8 mouse cellular contexts compared by ENCODE assay signal in the genomic region with DNA sequence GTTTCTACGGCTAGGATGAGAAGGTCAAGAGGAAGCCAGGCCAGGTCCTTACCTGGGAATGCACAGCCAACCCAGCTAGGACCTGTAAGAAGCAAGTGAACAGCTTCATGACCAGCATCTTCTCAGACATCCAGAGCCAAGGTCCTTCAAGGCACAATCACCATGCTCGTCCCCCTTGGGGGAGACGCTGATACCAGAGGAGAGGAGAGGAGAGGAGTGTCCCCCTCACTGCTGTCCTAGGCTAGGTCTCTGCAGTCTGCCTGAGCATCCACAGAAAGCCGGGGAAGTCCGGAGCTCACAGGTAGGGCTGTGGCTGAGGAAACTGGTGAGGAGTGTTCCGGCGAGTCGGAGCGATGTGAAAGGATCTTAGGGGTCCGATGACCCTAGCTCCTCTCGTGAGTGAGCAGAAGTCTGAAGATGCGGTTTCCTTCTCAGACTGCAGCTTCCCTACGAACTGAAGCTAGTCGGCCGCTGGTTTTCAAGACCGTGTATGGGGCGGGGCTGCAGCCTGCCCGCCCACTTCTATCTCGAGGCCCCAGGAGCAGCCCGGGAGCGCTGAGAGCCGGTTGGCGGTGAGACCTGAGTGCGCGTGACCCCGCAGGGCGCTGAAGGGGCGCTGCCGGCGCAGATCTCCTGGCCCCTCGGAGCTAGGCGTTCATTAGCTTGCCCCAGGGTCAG. TPM values are rescaled to one million over a fixed set of nuclear protein-coding genes. Genes with fewer than 3 reads are reported as not detected.
DNase-seq lines count a peak whose midpoint lies in the region; ATAC-seq and TF ChIP-seq lines count a peak whose summit lies in the region.

No protein-coding gene starts in this region.

- H3K9me3 ChIP-seq in MEL (replicated peaks; ENCODE audit: insufficient read depth, low read length) = no peaks in the 10 kb centered on the region
- H3K9me3 ChIP-seq in hindbrain, embryonic 13.5 days = no peaks in the 10 kb centered on the region
- no peaks in the 10 kb centered on the region for H3K9me3 ChIP-seq in liver, embryonic 12.5 days (replicated peaks)

- TF ChIP-seq RAD21 in MEL (IDR thresholded peaks at IDR 0.05; ENCODE audit: low read depth, low read length) = no peak

- TF ChIP-seq EP300 in MEL (IDR thresholded peaks at IDR 0.05; ENCODE audit: low read depth in 1 of 2, low read length in 2 of 2) = no peak

- 0 out of 2 replicates have a peak, but pooled peaks have one; percentile 31 for ATAC-seq in erythroblast, adult 5-6 weeks (replicated peaks; ENCODE audit: low FRiP score, poor library complexity, severe bottlenecking)
- no peak for ATAC-seq in hindbrain, embryonic 13.5 days (ENCODE audit: low FRiP score)
- ATAC-seq in liver, embryonic 12.5 days = peak; percentile 64; the same call in 1 of the 2 replicates
- peak; percentile 45; the same call in 1 of the 2 replicates for ATAC-seq in monocyte, adult 5-6 weeks (replicated peaks; ENCODE audit: insufficient number of reproducible peaks, low FRiP score, low TSS enrichment, poor library complexity, severe bottlenecking)

- WGBS in hindbrain, embryonic 13.5 days = 4% methylated on average over 32 of the region's 32 CpGs
- 2% methylated on average over 32 of the region's 32 CpGs for WGBS in liver, embryonic 12.5 days (ENCODE audit: insufficient replicate concordance)

- H3K79me2 ChIP-seq in MEL (ENCODE audit: control insufficient read depth, insufficient read depth, low read length, poor library complexity) = no peaks in the 10 kb centered on the region

- DNase-seq in A20 (ENCODE audit: low read depth, low spot score) = peak; percentile 64
- peak; percentile 83 for DNase-seq in MEL (ENCODE audit: low read depth, low spot score)
- DNase-seq in thymus, postnatal 36 days = peak; percentile 59 to 69
- DNase-seq in layer of hippocampus, adult 18-20 months (ENCODE audit: low spot score in 2 of 2) = no peak

- no peaks in the 10 kb centered on the region for H3K36me3 ChIP-seq in MEL (ENCODE audit: control insufficient read depth in 1 of 2, insufficient read depth in 2 of 2, low read length in 2 of 2)
- H3K36me3 ChIP-seq in hindbrain, embryonic 13.5 days = no peaks in the 10 kb centered on the region
- no peaks in the 10 kb centered on the region for H3K36me3 ChIP-seq in liver, embryonic 12.5 days

- no peak for TF ChIP-seq CTCF in MEL (IDR thresholded peaks at IDR 0.05 in 2 of 3, conservative IDR thresholded peaks at IDR 0.05 in 1 of 3; ENCODE audit: control insufficient read depth in 1 of 3, insufficient read depth in 1 of 3, low read depth in 2 of 3, low read length in 3 of 3, poor library complexity in 1 of 3, severe bottlenecking in 1 of 3)

- H3K27ac ChIP-seq in MEL (ENCODE audit: control insufficient read depth, low read depth, low read length) = no peak overlapping the region
- H3K27ac ChIP-seq in hindbrain, embryonic 13.5 days = no peak overlapping the region
- H3K27ac ChIP-seq in liver, embryonic 12.5 days = no peak overlapping the region

- peak in 1 of 2 experiments; percentile 30; a peak in 1 of 4 replicates for TF ChIP-seq POLR2A in MEL (IDR thresholded peaks at IDR 0.05; ENCODE audit: control insufficient read depth in 1 of 2, insufficient read depth in 1 of 2, low read depth in 1 of 2, low read length in 2 of 2, poor library complexity in 1 of 2)

- peaks cover 0 to 3% of the 10 kb centered on the region in 2 experiments; a peak in 3 of 4 replicates for H3K27me3 ChIP-seq in MEL (ENCODE audit: control insufficient read depth in 1 of 2, insufficient read depth in 2 of 2, low read length in 2 of 2)
- H3K27me3 ChIP-seq in hindbrain, embryonic 13.5 days = peaks cover 49% of the 10 kb centered on the region
- peaks cover 98% of the 10 kb centered on the region for H3K27me3 ChIP-seq in liver, embryonic 12.5 days (replicated peaks)

- H3K4me1 ChIP-seq in MEL (ENCODE audit: control insufficient read depth in 1 of 2, insufficient read depth in 2 of 2, low read length in 2 of 2) = peaks cover 3 to 11% of the 10 kb centered on the region in 2 experiments; a peak in 3 of 4 replicates
- peaks cover 47% of the 10 kb centered on the region for H3K4me1 ChIP-seq in hindbrain, embryonic 13.5 days (replicated peaks)
- peaks cover 19% of the 10 kb centered on the region for H3K4me1 ChIP-seq in liver, embryonic 12.5 days

- peak overlapping the region; percentile 44 to 56 for H3K4me3 ChIP-seq in MEL (ENCODE audit: control insufficient read depth in 1 of 2, insufficient read depth in 1 of 2, low read depth in 2 of 2, low read length in 2 of 2)
- peak overlapping the region; percentile 30 for H3K4me3 ChIP-seq in hindbrain, embryonic 13.5 days
- H3K4me3 ChIP-seq in liver, embryonic 12.5 days = peak overlapping the region; percentile 38

- H3K4me2 ChIP-seq in hindbrain, embryonic 13.5 days = peak overlapping the region; percentile 57
- peak overlapping the region; percentile 61 for H3K4me2 ChIP-seq in liver, embryonic 12.5 days

- H3K9ac ChIP-seq in MEL (ENCODE audit: control insufficient read depth, low read depth, low read length, poor library complexity, severe bottlenecking) = peak overlapping the region; percentile 52
- peak overlapping the region; percentile 60 for H3K9ac ChIP-seq in hindbrain, embryonic 13.5 days
- H3K9ac ChIP-seq in liver, embryonic 12.5 days = peak overlapping the region; percentile 37

TF ChIP-seq in MEL, 35 proteins besides CTCF, POLR2A, EP300 and RAD21:
- TF ChIP-seq USF2 (IDR thresholded peaks at IDR 0.05; ENCODE audit: borderline replicate concordance in 1 of 2, insufficient read depth in 1 of 2, low read depth in 1 of 2, low read length in 2 of 2) = no peak
- no peak for TF ChIP-seq MAZ (IDR thresholded peaks at IDR 0.05; ENCODE audit: low read depth, low read length)
- TF ChIP-seq USF1 (IDR thresholded peaks at IDR 0.05; ENCODE audit: low read depth, low read length) = peak; percentile 43; the same call in 1 of the 2 replicates
- TF ChIP-seq UBTF (IDR thresholded peaks at IDR 0.05; ENCODE audit: borderline replicate concordance, insufficient read depth, low read depth, low read length) = no peak
- TF ChIP-seq CHD1 (IDR thresholded peaks at IDR 0.05; ENCODE audit: low read depth, low read length) = no peak
- 0 out of 2 replicates have a peak, but pooled peaks have one; percentile 17 for TF ChIP-seq TBP (IDR thresholded peaks at IDR 0.05; ENCODE audit: low read depth, low read length)
- no peak for TF ChIP-seq MXI1 (IDR thresholded peaks at IDR 0.05; ENCODE audit: low read depth, low read length)
- no peak for TF ChIP-seq ETS1 (IDR thresholded peaks at IDR 0.05; ENCODE audit: low read depth, low read length)
TF ChIP-seq in MEL: peak in this region for 2.

RNA-seq across cellular contexts. Expression of a gene that starts 0.6 kb away (rescaled TPM):
- total RNA-seq in MEL (2012; rRNA removed) = not detected in 2 replicates
- under 1 TPM in 1 of 2 experiments, not detected in 1; 0.46 TPM for polyA plus RNA-seq in MEL (2012; ENCODE audit: insufficient read depth in 1 of 2, insufficient read length in 2 of 2, low read depth in 1 of 2, low replicate concordance in 2 of 2, missing spikeins in 1 of 2)
- total RNA-seq in erythroblast, adult 5-6 weeks (2015; ENCODE audit: low replicate concordance) = not detected in 2 replicates
- not detected in 2 replicates for total RNA-seq in erythroblast, adult 5-6 weeks (2017; ENCODE audit: low replicate concordance)
- 7.5 and 9.4 TPM in 2 replicates for polyA plus RNA-seq in hindbrain, embryonic 13.5 days (2015; fragmentation: Nextera tagmentation; extraction: Ambion mirVana)
- polyA plus RNA-seq in liver, embryonic 12.5 days (2016; fragmentation: Nextera tagmentation; extraction: Ambion mirVana) = 0.97 and 1.6 TPM in 2 replicates
- total RNA-seq in monocyte, adult 5-6 weeks (2017) = not detected in 3 replicates
- 1 to 10 TPM; 4.5 to 5.5 TPM for total RNA-seq in layer of hippocampus, adult 18-20 months (2021)

RNA-seq across cellular contexts. Expression of a gene that starts 25.9 kb away (rescaled TPM):
- 3.4 and 5.4 TPM in 2 replicates for total RNA-seq in MEL (2012; rRNA removed)
- 1 to 10 TPM in 1 of 2 experiments, not detected in 1; 6.2 TPM for polyA plus RNA-seq in MEL (2012; ENCODE audit: insufficient read depth in 1 of 2, insufficient read length in 2 of 2, low read depth in 1 of 2, low replicate concordance in 2 of 2, missing spikeins in 1 of 2)
- not detected in 2 replicates for total RNA-seq in erythroblast, adult 5-6 weeks (2015; ENCODE audit: low replicate concordance)
- not detected in 2 replicates for total RNA-seq in erythroblast, adult 5-6 weeks (2017; ENCODE audit: low replicate concordance)
- 23.3 and 24.1 TPM in 2 replicates for polyA plus RNA-seq in hindbrain, embryonic 13.5 days (2015; fragmentation: Nextera tagmentation; extraction: Ambion mirVana)
- 0.57 and 0.60 TPM in 2 replicates for polyA plus RNA-seq in liver, embryonic 12.5 days (2016; fragmentation: Nextera tagmentation; extraction: Ambion mirVana)
- 0.19 TPM in 1 of 3 replicates, not detected in the others for total RNA-seq in monocyte, adult 5-6 weeks (2017)
- 10 to 100 TPM; 36.9 to 38.9 TPM for total RNA-seq in layer of hippocampus, adult 18-20 months (2021)

RNA-seq across cellular contexts. Expression of a gene that starts 42.3 kb away (rescaled TPM):
- 137 and 150 TPM in 2 replicates for total RNA-seq in MEL (2012; rRNA removed)
- 100 to 1,000 TPM in 1 of 2 experiments, not detected in 1; 193 TPM for polyA plus RNA-seq in MEL (2012; ENCODE audit: insufficient read depth in 1 of 2, insufficient read length in 2 of 2, low read depth in 1 of 2, low replicate concordance in 2 of 2, missing spikeins in 1 of 2)
- 12.1 and 12.5 TPM in 2 replicates for total RNA-seq in erythroblast, adult 5-6 weeks (2015; ENCODE audit: low replicate concordance)
- 9.5 and 14.4 TPM in 2 replicates for total RNA-seq in erythroblast, adult 5-6 weeks (2017; ENCODE audit: low replicate concordance)
- polyA plus RNA-seq in hindbrain, embryonic 13.5 days (2015; fragmentation: Nextera tagmentation; extraction: Ambion mirVana) = 84.4 and 84.5 TPM in 2 replicates
- 53.4 and 60.9 TPM in 2 replicates for polyA plus RNA-seq in liver, embryonic 12.5 days (2016; fragmentation: Nextera tagmentation; extraction: Ambion mirVana)
- 32.1 to 63.3 TPM (median 55.5 TPM) in 3 replicates for total RNA-seq in monocyte, adult 5-6 weeks (2017)
- total RNA-seq in layer of hippocampus, adult 18-20 months (2021) = 10 to 100 TPM; 56.0 to 72.8 TPM

Comparison
In these comparisons a context has a peak if more than half of its experiments do, and no peak if none do; other contexts are left out.
1. DNase-seq: peak in A20 (single experiment), MEL (single experiment) and thymus, postnatal 36 days (2 of 2); none in layer of hippocampus, adult 18-20 months (0 of 2).
2. Peak in every context shown above with its lines, with median percentiles within 50 percentile points of each other: H3K4me3 ChIP-seq and H3K9ac ChIP-seq.